Mouse (Mus musculus) adrenal gland, postnatal 25 days (tissue): Measurements from ENCODE around the gene Gm49337. TPM values are rescaled to one million over a fixed set of nuclear protein-coding genes. Genes with fewer than 3 reads are reported as not detected.
A peak's percentile ranks its signal among the peaks of the same experiment; 100 is the strongest.
"Not testable (repeated sequence)": the region's sequence is repeated elsewhere in the genome, so short reads cannot be mapped to it uniquely, and the experiment has no call there.

Experiments
- DNase-seq: peaks from one replicate; pipeline ENCODE4 v3.0.0; 2021; ENCODE audit warnings: mixed read lengths
- total RNA-seq: library from RNA; stranded (reverse); gene quantifications from 2 replicates; pipeline ENCODE4 v1.2.3, GENCODE M21; 2021

Gm49337 gene
- total RNA-seq, 1 experiment from 2014 or later = not detected

- no peak for DNase-seq
These were observed 42.9 kb downstream of the Gm49337 start for GRCm38 (mm10) chr4:116215895-116216605.

- DNase-seq = peak; percentile 24
These were observed 43.9 kb downstream of the Gm49337 start for GRCm38 (mm10) chr4:116217046-116217445.

- not testable (repeated sequence) for DNase-seq
These were observed 44.5 kb downstream of the Gm49337 start for GRCm38 (mm10) chr4:116217661-116218060.

GRCm38 (mm10) chr4:116219056-116219455, 45.9 kb downstream of the Gm49337 start:
- no peak for DNase-seq

GRCm38 (mm10) chr4:116220071-116220650, 47.0 kb downstream of the Gm49337 start:
- DNase-seq = no peak

- DNase-seq = no peak
These were observed 47.6 kb downstream of the Gm49337 start for GRCm38 (mm10) chr4:116220780-116221139.

GRCm38 (mm10) chr4:116221140-116221851, 48.1 kb downstream of the Gm49337 start, which contains the start of gene Pik3r3:
Gene Pik3r3, plus strand, starts transcription at chr4:116221618.
- peak; percentile 99 for DNase-seq

GRCm38 (mm10) chr4:116221996-116222842, 49.0 kb downstream of the Gm49337 start:
- peak; percentile 8 for DNase-seq

- DNase-seq = no peak
These were observed 49.6 kb downstream of the Gm49337 start for GRCm38 (mm10) chr4:116222843-116223119.

- no peak for DNase-seq
These were observed 70.2 kb downstream of the Gm49337 start for GRCm38 (mm10) chr4:116243377-116243776.

GRCm38 (mm10) chr4:116244240-116244639, 71.1 kb downstream of the Gm49337 start:
- no peak for DNase-seq

- peak; percentile 51 for DNase-seq
These were observed 72.7 kb downstream of the Gm49337 start for GRCm38 (mm10) chr4:116245926-116246325.

- DNase-seq = no peak
These were observed 76.8 kb downstream of the Gm49337 start for GRCm38 (mm10) chr4:116249986-116250385.

- DNase-seq = no peak
These were observed 95.0 kb downstream of the Gm49337 start for GRCm38 (mm10) chr4:116268220-116268619.

- no peak for DNase-seq
These were observed 109.0 kb downstream of the Gm49337 start for GRCm38 (mm10) chr4:116282211-116282610.

GRCm38 (mm10) chr4:116291561-116291960, 118.4 kb downstream of the Gm49337 start:
- no peak for DNase-seq

GRCm38 (mm10) chr4:116293296-116293695, 120.1 kb downstream of the Gm49337 start:
- no peak for DNase-seq

GRCm38 (mm10) chr4:116300878-116301355, 127.7 kb downstream of the Gm49337 start:
- no peak for DNase-seq

GRCm38 (mm10) chr4:116304551-116304950, 131.4 kb downstream of the Gm49337 start:
- DNase-seq = no peak

- DNase-seq = no peak
These were observed 144.4 kb downstream of the Gm49337 start for GRCm38 (mm10) chr4:116317575-116317974.

- DNase-seq = no peak
These were observed 148.9 kb downstream of the Gm49337 start for GRCm38 (mm10) chr4:116322127-116322526.

GRCm38 (mm10) chr4:116329256-116329655, 156.1 kb downstream of the Gm49337 start:
- DNase-seq = no peak
